Mouse (Mus musculus): Measurements from ENCODE around the gene Lrfn1.
"Not testable (repeated sequence)": the region's sequence is repeated elsewhere in the genome, so short reads cannot be mapped to it uniquely, and the experiment has no call there.

DNA sequence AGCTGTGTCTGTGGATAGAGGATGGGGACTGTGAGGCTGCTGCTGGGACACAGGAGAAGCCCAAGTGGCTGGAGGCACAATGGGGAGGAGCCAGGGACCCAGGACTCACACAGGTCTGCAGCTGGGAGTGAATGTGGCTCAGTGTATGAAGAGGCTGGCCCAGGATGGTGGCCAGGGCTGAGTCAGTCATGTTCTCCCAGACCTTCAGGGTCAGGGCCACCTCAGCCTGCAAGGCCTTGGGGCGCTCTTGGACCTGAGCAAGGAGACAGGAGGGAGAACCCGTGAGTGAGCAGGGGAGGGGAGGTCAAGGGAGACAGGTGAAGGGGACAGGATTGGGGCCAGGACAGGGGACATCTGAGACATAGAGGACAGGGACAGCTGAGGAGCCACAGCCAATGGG lies 57.3 kb downstream of the Lrfn1 start:
- TF ChIP-seq CTCF, EP300 (IDR thresholded peaks at IDR 0.05; ENCODE audit: low read depth): not testable (repeated sequence)
